Mouse (Mus musculus) MEL (cell line): Measurements from ENCODE around the gene Cadm2. TPM values are rescaled to one million over a fixed set of nuclear protein-coding genes. Genes with fewer than 3 reads are reported as not detected.

ENCODE experiments used
- DNase-seq: peaks from one replicate; pipeline ENCODE4 v3.0.0; 2011; ENCODE audit warnings: low read depth, low spot score
- H3K27ac ChIP-seq: 2 replicates; pipeline ENCODE4 v1.5.1; 2012; ENCODE audit warnings: low read depth, mild to moderate bottlenecking, control low read depth, low read length, moderate library complexity; ENCODE audit not compliant: control insufficient read depth
- H3K27me3 ChIP-seq, 2 experiments: fragments of 150-350 bp in 1 of 2; sonication (generic) in 1 of 2; 2 replicates each; pipeline ENCODE4 v1.6.1; 2012; ENCODE audit warnings: low read length in 2 of 2, mild to moderate bottlenecking in 2 of 2, improper control_type of control experiment in 1 of 2, moderate library complexity in 1 of 2; ENCODE audit not compliant: insufficient read depth in 2 of 2, control insufficient read depth in 1 of 2
- H3K36me3 ChIP-seq, 2 experiments: 2 replicates each; pipeline ENCODE4 v1.6.1; 2012 to 2014; ENCODE audit warnings: low read length in 2 of 2, improper control_type of control experiment in 1 of 2, inconsistent platforms in 1 of 2, mild to moderate bottlenecking in 1 of 2; ENCODE audit not compliant: insufficient read depth in 2 of 2, control insufficient read depth in 1 of 2
- H3K4me1 ChIP-seq, 2 experiments: fragments of 150-350 bp in 1 of 2; sonication (generic) in 1 of 2; 2 replicates each; pipeline ENCODE4 v1.6.1; 2012; ENCODE audit warnings: low read length in 2 of 2, improper control_type of control experiment in 1 of 2, mild to moderate bottlenecking in 1 of 2; ENCODE audit not compliant: insufficient read depth in 2 of 2, control insufficient read depth in 1 of 2
- H3K4me3 ChIP-seq, 2 experiments: fragments of 150-350 bp in 1 of 2; sonication (generic) in 1 of 2; 2 replicates each; pipeline ENCODE4 v1.5.1; 2012; ENCODE audit warnings: low read depth in 2 of 2, low read length in 2 of 2, mild to moderate bottlenecking in 2 of 2, moderate library complexity in 2 of 2, control low read depth in 1 of 2, improper control_type of control experiment in 1 of 2; ENCODE audit not compliant: control insufficient read depth in 1 of 2, insufficient read depth in 1 of 2
- H3K79me2 ChIP-seq: 2 replicates; pipeline ENCODE4 v1.6.1; 2012; ENCODE audit warnings: mild to moderate bottlenecking, low read length, moderate library complexity; ENCODE audit not compliant: control insufficient read depth, poor library complexity, insufficient read depth
- H3K9ac ChIP-seq: 2 replicates; pipeline ENCODE4 v1.6.1; 2012; ENCODE audit warnings: low read depth, mild to moderate bottlenecking, control low read depth, low read length, moderate library complexity; ENCODE audit not compliant: control insufficient read depth, poor library complexity, severe bottlenecking
- H3K9me3 ChIP-seq: fragments of 150-350 bp; sonication (generic); replicated peaks from 2 replicates; pipeline ENCODE4 v1.6.1; 2012; ENCODE audit warnings: mild to moderate bottlenecking, low read length, improper control_type of control experiment, moderate library complexity; ENCODE audit not compliant: insufficient read depth
- BHLHE40 ChIP-seq: IDR thresholded peaks from 2 replicates; pipeline ENCODE4 v1.6.1; 2012; ENCODE audit warnings: low read depth, mild to moderate bottlenecking, inconsistent platforms, low read length, improper control_type of control experiment, borderline replicate concordance
- CHD1 ChIP-seq: IDR thresholded peaks from 2 replicates; pipeline ENCODE4 v1.6.1; 2012; ENCODE audit warnings: low read depth, mild to moderate bottlenecking, inconsistent platforms, low read length, improper control_type of control experiment
- CHD2 ChIP-seq: IDR thresholded peaks from 2 replicates; pipeline ENCODE4 v1.6.1; 2011; ENCODE audit warnings: low read length, improper control_type of control experiment
- CTCF ChIP-seq, 3 experiments: IDR thresholded peaks in 2 of 3; conservative IDR thresholded peaks in 1 of 3; 2 replicates each; pipeline ENCODE4 v1.5.1; 2011 to 2012; ENCODE audit warnings: low read length in 3 of 3, low read depth in 2 of 3, mild to moderate bottlenecking in 2 of 3, improper control_type of control experiment in 1 of 3, inconsistent platforms in 1 of 3, mixed read lengths in 1 of 3, moderate library complexity in 1 of 3; ENCODE audit not compliant: control insufficient read depth in 1 of 3, insufficient read depth in 1 of 3, poor library complexity in 1 of 3, severe bottlenecking in 1 of 3
- ELF1 ChIP-seq: IDR thresholded peaks from 2 replicates; pipeline ENCODE4 v1.6.1; 2014; ENCODE audit warnings: low read depth, mild to moderate bottlenecking, inconsistent platforms, low read length, improper control_type of control experiment, moderate library complexity
- EP300 ChIP-seq, 2 experiments: IDR thresholded peaks; 2 replicates each; pipeline ENCODE4 v1.6.1; 2011; ENCODE audit warnings: improper control_type of control experiment in 2 of 2, low read length in 2 of 2, low read depth in 1 of 2, mild to moderate bottlenecking in 1 of 2
- HCFC1 ChIP-seq: IDR thresholded peaks from 2 replicates; pipeline ENCODE4 v1.6.1; 2012; ENCODE audit warnings: low read depth, mild to moderate bottlenecking, inconsistent platforms, low read length, improper control_type of control experiment, moderate library complexity
- JUND ChIP-seq: IDR thresholded peaks from 2 replicates; pipeline ENCODE4 v1.6.1; 2011; ENCODE audit warnings: low read depth, mild to moderate bottlenecking, improper control_type of control experiment, low read length
- KAT2A ChIP-seq: conservative IDR thresholded peaks from 2 replicates; pipeline ENCODE4 v1.6.1; 2012; ENCODE audit warnings: low read depth, low read length, improper control_type of control experiment, inconsistent platforms
- MAFK ChIP-seq: IDR thresholded peaks from 2 replicates; pipeline ENCODE4 v1.6.1; 2011; ENCODE audit warnings: low read depth, mild to moderate bottlenecking, low read length, improper control_type of control experiment, borderline replicate concordance
- MAZ ChIP-seq: IDR thresholded peaks from 2 replicates; pipeline ENCODE4 v1.6.1; 2012; ENCODE audit warnings: low read depth, mild to moderate bottlenecking, inconsistent platforms, low read length, improper control_type of control experiment
- MXI1 ChIP-seq: IDR thresholded peaks from 2 replicates; pipeline ENCODE4 v1.6.1; 2011; ENCODE audit warnings: mild to moderate bottlenecking, low read depth, low read length, improper control_type of control experiment
- POLR2AphosphoS2 ChIP-seq: IDR thresholded peaks from 2 replicates; pipeline ENCODE4 v1.6.1; 2011; ENCODE audit warnings: low read length, improper control_type of control experiment
- RAD21 ChIP-seq: IDR thresholded peaks from 2 replicates; pipeline ENCODE4 v1.6.1; 2011; ENCODE audit warnings: mild to moderate bottlenecking, low read depth, low read length, improper control_type of control experiment
- RCOR1 ChIP-seq: IDR thresholded peaks from 2 replicates; pipeline ENCODE4 v1.6.1; 2012; ENCODE audit warnings: low read depth, mild to moderate bottlenecking, inconsistent platforms, low read length, improper control_type of control experiment
- SIN3A ChIP-seq: IDR thresholded peaks from 2 replicates; pipeline ENCODE4 v1.6.1; 2012; ENCODE audit warnings: low read length, improper control_type of control experiment, inconsistent platforms
- ZKSCAN1 ChIP-seq: IDR thresholded peaks from 2 replicates; pipeline ENCODE4 v1.6.1; 2012; ENCODE audit warnings: low read depth, mild to moderate bottlenecking, inconsistent platforms, low read length, improper control_type of control experiment, moderate library complexity
- ZMIZ1 ChIP-seq: IDR thresholded peaks from 2 replicates; pipeline ENCODE4 v1.6.1; 2012; ENCODE audit warnings: low read depth, mild to moderate bottlenecking, inconsistent platforms, low read length, improper control_type of control experiment, moderate library complexity
- polyA plus RNA-seq, 2 experiments: library from polyadenylated mRNA; stranded (reverse) in 1 of 2; unstranded in 1 of 2; fragments of >175 nt in 1 of 2; fragments of >200 nt in 1 of 2; gene quantifications; 2 replicates each; pipeline versions ENCODE4 v1.2.1 to v1.2.4; 2012; ENCODE audit warnings: low replicate concordance in 2 of 2, low read depth in 1 of 2; ENCODE audit not compliant: insufficient read length in 2 of 2, insufficient read depth in 1 of 2, missing spikeins in 1 of 2
- total RNA-seq: library from RNA; depleted of rRNA; stranded (reverse); fragments of 300-350 nt; gene quantifications from 2 replicates; pipeline ENCODE4 v1.2.3, GENCODE M21; 2012

The Cadm2 gene
- total and polyA plus RNA-seq, 3 experiments = not detected

GRCm38 (mm10) chr16:66761546-66762473 is 858.9 kb downstream of the Cadm2 start:
- Histone ChIP-seq H3K4me1 (no peaks in the 10 kb centered on the region), H3K36me3 (no peaks in the 10 kb centered on the region), H3K9ac (no peak overlapping the region), H3K27ac (no peak overlapping the region), H3K9me3 (no peaks in the 10 kb centered on the region), H3K79me2 (no peaks in the 10 kb centered on the region), H3K27me3 (no peaks in the 10 kb centered on the region), H3K4me3 (no peak overlapping the region)
- TF ChIP-seq ZMIZ1 = no peak
- DNase-seq = no peak

- H3K4me1 ChIP-seq = no peaks in the 10 kb centered on the region
- no peak for DNase-seq
- no peaks in the 10 kb centered on the region for H3K27me3 ChIP-seq
- no peaks in the 10 kb centered on the region for H3K36me3 ChIP-seq
- no peaks in the 10 kb centered on the region for H3K9me3 ChIP-seq
- H3K27ac ChIP-seq = no peak overlapping the region
- H3K9ac ChIP-seq = no peak overlapping the region
- no peak overlapping the region for H3K4me3 ChIP-seq
- H3K79me2 ChIP-seq = no peaks in the 10 kb centered on the region
- TF ChIP-seq POLR2AphosphoS2 = no peak
- no peak for TF ChIP-seq RAD21
- no peak for TF ChIP-seq KAT2A
- TF ChIP-seq MXI1 = no peak
- TF ChIP-seq EP300 (IDR thresholded peaks at IDR 0.05; ENCODE audit: low read depth in 1 of 2, low read length in 2 of 2) = no peak
- TF ChIP-seq ZKSCAN1 = no peak
- TF ChIP-seq BHLHE40 = no peak
Measured at GRCm38 (mm10) chr16:66748533-66748932, 872.2 kb downstream of the Cadm2 start.

GRCm38 (mm10) chr16:66731212-66731611 is 889.5 kb downstream of the Cadm2 start:
- Histone ChIP-seq H3K4me3 (no peak overlapping the region), H3K79me2 (no peaks in the 10 kb centered on the region), H3K27ac (no peak overlapping the region), H3K4me1 (no peaks in the 10 kb centered on the region), H3K36me3 (no peaks in the 10 kb centered on the region), H3K9me3 (no peaks in the 10 kb centered on the region), H3K9ac (no peak overlapping the region), H3K27me3 (no peaks in the 10 kb centered on the region; a peak in 1 of 4 replicates)
- TF ChIP-seq HCFC1 = no peak
- TF ChIP-seq CTCF (IDR thresholded peaks at IDR 0.05 in 2 of 3, conservative IDR thresholded peaks at IDR 0.05 in 1 of 3; ENCODE audit: control insufficient read depth in 1 of 3, insufficient read depth in 1 of 3, low read depth in 2 of 3, low read length in 3 of 3, poor library complexity in 1 of 3, severe bottlenecking in 1 of 3) = no peak
- no peak for TF ChIP-seq JUND
- TF ChIP-seq POLR2AphosphoS2 = no peak
- TF ChIP-seq ZMIZ1 = no peak
- no peak for TF ChIP-seq SIN3A
- TF ChIP-seq MAFK = no peak
- TF ChIP-seq ELF1 = no peak
- TF ChIP-seq RCOR1 = no peak
- TF ChIP-seq CHD1 = no peak
- TF ChIP-seq MAZ = no peak
- TF ChIP-seq CHD2 = no peak
- DNase-seq = no peak
